Mouse (Mus musculus): Measurements from ENCODE around the gene Ccdc141.
A peak's percentile ranks its signal among the peaks of the same experiment; 100 is the strongest.

The Ccdc141 gene

DNA sequence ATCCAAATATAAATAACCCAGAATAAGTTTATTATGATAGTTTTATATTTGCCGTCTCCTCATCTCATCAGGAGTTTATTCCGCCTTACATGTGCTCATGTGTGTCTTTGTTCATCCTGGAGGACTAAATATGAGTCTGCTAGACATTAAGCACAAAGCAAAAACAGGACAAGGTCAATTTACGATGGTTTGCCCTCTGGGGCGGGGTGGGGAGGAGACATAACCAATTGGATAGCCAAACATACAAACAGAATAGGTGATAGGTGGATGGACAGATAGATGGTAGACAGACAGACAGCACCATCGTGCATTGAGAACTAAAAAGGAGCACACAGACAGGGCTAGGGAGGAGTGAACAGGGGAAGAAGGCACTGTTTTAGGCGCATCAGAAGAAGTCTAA lies 3.4 kb upstream of the Ccdc141 start:
- no peak for DNase-seq (ENCODE audit: low spot score)

DNA sequence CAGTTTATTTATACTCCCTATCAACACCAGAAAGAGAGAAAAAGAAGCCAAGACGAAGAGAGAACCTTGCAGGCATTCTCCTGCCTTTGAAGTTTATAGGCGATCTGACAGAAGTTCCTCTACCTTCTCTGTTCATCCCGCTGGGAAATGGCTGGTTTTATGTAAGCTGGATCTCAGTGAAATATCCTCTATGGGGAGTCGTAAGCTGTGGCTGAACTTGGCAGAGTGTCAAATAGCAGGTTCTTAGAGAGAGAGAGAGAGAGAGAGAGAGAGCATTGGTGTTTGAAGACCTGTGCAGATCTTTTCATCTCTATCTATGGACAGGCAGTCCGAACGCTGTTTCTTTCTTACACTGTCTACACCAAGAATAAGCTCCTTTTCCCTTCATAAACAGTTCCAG lies 2.9 kb upstream of the Ccdc141 start:
- DNase-seq (ENCODE audit: low spot score), result no peak

DNA sequence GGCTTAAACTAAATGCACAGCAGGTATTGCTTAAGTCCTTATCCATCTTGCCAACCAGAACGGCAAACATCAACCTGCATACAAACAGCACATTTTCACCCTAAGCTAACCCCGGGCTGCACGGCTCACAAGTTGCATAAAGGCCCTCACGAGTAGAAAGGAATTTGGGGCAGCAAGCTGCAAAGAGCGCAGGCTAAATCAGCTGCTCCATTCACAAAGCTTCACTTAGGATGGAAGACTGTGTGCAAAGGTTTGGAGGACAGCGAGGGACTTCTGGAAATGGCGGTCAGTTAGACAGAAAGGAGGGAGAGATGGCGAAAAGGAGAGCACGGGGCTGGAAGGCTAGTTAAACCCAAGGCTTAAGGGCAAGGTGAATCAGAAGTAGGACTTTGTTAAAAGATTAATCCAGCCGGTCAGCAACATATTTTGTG lies 1.8 kb upstream of the Ccdc141 start:
- DNase-seq (ENCODE audit: low spot score), result no peak

DNA sequence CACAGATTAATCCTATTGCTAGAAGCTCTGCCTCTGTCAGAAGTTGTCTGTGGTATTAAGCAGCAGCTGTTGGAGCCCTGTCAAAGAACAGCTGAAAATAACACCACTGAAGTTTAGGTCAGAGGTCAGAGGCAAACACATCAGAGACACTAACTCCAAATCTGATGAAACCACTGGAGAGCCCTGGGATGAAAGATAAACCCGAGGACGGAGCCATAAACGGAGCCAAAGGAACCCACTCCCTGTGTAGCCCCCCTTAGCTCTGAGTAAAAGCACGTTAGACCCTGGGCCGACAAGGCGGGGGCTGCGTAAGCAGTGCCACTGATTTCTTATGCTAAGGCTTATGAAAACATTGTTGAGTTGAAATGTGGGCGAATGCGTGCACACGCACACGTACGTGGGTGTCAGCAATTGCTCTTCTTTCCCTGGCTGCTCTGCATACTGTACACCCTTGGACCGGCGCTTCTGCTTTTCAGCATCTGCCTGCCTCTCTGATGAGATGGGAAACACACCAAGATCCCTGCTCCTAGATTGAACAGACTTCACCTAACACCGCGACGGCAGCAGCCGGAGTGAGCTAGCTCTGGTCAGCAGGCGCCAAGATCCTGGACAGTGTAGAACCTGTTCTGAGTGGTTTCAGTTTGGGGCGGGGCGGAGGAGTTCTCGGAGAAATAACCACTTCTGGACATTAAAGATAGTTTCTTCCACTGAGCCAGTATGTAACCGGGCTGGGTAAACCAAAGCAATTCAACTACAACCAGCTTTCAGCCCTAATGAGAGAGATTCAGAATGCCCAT lies 1.2 kb upstream of the Ccdc141 start:
- DNase-seq (ENCODE audit: low spot score), result peak; percentile 50

DNA sequence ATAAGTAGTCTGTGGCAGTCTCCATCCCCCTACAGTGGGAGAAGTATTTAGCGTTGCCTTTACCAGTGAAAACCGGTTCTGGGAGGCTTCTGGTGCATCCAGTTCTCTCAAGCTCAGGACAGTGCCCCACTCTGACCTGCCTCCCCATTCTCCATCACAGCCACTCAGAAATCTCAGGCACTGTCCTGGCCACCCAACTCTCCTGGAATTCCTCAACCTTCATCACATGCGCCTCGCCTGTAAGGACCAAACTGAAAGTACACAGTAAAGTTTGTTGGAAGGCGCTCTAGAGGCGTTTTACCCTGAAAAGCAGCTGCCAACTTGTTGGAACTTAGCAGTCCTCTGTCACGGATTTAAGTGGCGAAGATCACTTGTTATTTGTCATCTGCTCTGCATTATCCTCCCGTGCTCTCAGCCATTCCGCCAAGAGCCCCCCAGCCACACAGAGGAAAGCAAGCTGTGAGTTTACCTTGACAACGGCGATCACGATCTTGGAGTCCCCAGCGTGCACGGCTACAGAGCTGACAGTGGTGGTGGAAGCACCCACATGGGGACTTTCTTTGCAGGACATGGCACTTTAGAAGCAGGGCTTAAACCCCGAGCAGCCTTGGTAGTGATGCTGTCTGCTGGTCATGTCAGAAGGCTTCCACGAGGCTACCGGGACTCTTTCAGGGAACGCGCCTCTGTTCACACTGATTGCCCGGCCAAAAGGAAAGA lies 362 bp downstream of the Ccdc141 start:
- peak; percentile 9 for DNase-seq (ENCODE audit: low spot score)

DNA sequence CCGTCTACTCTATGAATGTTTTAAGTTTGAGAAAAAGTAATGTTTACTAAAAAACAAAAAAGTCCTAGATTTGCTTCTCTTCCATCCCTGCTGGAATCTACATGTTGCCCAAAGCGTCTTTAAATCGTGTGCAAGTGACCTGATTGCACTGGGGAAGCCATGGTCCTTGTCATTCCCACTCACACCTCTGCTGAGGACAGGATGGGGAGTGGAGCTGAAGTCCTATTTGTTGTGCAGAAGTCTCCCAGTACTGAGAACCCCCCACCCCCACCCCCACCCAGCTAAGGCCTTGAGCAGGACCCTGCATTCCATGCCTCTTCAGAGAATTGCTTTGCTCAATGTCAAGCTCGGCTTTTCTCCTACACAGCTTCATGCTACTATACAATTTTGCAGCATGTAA lies 1.2 kb downstream of the Ccdc141 start:
- no peak for DNase-seq (ENCODE audit: low spot score)

DNA sequence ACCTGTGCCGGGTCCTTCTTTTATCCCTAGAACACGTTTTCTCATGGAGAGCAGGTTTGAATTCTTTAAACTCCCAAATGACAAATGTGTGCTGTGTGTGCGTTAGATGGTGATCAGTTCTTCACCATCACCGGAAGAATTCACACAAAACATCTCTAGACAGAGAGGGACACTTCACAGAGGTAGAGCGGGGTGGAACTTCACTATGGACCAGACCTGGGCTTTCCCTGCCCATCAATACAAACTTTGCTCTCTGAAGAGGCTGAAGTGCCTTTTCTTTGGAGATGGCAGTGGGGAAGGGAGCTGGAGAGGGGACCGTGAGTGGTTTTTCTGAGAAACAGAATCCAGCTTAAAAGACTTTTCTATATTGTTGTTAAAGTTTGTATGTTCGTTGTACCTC lies 1.7 kb downstream of the Ccdc141 start:
- DNase-seq (ENCODE audit: low spot score), result no peak

DNA sequence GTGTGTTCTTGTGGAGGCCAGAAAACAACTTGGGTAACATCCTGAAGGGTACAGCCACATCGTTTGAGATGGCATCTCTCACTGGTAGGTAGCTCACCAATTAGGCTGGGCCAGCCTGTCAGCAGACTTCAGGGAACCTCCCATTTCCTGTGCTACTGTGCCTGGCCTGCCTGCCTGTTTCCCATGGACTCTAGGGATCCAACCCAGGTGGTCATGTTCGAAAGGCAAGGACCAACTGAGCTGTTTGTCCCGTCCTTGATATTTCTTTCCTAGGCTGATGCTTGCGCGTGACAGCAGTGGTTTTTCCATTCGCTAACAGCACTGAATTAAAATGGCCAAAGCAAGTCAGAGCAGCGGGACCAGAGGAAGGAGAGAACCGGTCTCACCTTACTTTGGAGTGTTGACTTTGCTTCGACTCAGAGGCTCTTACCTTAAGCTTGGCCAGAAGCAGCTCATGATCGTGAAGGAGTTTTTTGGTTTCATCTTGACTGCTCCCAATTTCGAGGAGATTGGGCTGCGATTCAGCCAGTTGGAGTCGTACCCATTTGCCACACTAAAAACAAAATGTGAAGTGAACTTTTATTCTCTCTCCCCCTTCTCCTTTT lies 2.3 kb downstream of the Ccdc141 start:
- DNase-seq (ENCODE audit: low spot score), result no peak

DNA sequence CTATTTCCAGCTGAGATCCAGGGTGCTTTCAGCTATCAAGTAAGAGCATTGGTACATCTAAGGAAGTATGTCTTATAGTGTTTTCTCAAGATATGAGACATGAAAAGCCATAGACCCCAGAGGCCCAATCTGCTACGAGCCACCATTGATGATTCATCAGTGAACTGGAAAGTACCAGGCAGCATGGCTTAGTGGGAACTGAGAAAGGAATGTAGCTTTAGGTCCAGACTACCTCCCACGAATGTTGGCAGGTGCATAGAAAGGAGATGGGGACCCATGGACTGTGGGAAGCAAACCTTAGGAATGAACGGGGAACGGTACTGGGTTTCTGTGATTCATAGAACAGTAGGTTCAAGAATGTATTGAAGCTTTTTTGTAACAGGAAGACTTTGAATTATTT lies 4.1 kb downstream of the Ccdc141 start:
- DNase-seq (ENCODE audit: low spot score), result no peak

DNA sequence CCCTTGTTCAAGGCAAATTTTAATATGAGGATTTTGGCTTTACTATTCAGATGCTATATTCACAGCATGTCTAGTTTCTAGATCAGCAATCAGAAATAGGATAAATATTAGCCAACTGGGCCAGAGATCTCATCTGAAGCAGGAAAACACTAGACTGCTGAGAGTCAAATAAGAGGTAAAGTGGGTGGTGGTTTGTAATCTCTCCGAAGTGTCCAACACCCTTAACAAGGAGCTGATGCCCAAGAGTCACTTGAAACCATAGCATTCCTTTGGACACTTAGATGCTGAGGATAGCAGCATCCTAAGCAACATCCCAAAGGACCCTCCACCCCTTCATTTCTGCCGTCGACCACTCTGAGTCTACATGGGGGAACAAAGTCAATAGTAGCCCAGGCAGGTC lies 5.8 kb downstream of the Ccdc141 start:
- no peak for DNase-seq (ENCODE audit: low spot score)

DNA sequence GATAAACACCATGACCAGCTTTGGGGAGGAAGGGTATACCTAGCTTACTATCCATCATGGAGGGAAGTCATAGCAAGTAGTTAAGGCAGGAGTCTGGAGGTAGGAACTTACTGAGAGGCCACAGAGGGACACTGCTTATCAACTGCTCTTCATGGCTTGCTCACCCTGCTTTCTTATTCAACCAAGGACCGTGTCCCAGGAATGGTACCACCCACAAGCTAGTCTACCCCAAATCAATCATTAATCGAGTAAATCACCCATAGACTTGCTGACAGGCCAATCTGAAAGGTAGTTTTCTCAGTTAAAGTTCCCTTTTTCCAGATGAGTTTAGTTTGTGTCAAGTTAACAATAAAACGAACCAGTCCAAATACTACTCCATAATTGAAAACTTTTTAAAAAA lies 7.1 kb downstream of the Ccdc141 start:
- DNase-seq (ENCODE audit: low spot score), result no peak

DNA sequence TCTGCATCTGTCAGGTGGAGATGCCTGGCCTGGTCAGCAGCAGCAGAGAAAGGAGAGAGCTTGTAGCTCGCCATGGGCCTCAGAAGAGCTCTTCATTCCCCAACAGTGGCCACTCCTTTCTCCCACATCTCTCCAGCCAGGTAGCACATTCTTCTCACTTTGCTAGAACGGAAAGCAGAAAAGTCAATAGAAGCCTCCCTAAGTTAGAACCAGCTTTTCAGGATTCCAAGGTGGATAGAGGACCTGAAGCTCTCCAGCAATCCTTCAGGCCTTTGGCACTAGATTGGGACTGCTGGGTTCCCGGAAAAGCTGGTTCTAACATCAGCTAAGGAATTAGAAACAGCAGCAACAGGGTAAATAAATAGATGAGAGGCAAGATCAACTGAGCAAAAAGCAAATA lies 8.3 kb downstream of the Ccdc141 start:
- no peak for DNase-seq (ENCODE audit: low spot score)

DNA sequence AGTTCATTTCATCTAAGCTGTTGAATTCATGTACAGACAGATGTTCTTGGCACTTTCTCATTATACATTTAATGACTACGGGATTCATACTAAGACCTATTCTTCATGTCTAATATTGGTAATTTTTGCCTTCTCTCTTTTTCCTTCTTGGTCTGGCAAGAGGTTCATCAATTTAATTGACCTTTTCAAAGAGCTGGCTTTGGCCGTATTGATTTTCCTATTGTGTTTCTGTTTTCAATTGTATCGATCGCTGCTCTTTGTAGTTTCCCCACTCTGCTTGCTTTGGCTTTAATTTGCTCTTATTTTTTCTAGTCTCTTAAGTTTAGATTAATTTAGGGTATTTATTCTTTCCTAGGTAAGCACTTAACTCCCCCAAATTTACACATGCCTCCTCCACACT lies 12.9 kb downstream of the Ccdc141 start:
- no peak for DNase-seq (ENCODE audit: low spot score)

DNA sequence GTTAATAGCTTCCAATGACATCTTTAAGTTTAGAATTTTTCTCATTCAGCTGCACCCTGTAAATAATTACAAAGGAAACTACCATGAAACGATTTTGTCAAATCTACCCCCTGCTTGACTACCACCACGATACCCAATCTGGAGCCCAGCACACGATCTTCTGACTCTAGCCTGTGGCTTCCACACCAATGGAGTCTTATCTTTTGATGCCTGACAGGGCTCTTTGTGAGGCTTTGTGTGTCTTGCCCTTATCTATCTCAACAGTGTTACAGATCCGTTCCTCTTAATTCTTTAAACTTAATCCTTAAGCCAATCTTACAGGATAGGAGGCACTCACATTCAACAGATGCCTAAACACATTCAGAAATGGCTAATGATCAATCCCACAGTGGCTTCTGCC lies 16.4 kb downstream of the Ccdc141 start:
- DNase-seq (ENCODE audit: low spot score), result no peak

DNA sequence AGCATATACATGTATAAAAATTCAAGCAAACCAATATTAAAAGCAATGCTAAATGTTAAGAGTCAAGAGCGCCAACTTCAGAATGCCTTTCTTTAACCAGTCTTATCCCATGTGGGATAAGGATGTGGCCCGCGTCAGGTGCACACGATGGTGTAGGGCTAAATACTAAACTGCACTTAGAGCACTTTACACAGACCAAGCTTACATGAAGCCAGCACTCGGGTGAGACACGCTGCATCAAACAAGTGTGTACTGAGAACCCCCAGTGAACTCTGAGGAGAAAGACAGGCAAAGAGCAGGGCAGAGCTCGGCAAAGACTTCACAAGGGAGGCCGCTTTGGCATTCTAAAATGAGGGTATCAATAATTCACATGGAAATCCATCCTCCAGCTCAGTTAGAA lies 19.2 kb downstream of the Ccdc141 start:
- no peak for DNase-seq (ENCODE audit: low spot score)

DNA sequence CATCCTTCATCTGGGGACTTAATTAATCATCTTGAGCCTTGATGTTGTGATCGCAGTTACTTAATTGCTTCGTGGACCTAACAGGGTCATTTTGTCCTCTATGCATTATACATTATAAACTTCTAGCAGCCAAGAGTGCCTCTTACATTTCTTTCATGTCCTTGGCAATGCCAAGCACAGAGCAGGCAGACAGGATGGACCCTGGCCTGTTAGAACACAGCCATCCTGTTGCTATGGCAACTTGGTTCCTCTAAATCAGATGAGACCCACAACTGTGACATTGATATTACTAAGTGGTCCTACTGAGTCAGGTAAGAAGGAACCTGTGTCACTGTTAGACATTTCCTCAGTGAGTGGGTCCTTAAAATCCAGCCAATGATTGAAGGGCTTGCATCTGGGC lies 20.9 kb downstream of the Ccdc141 start:
- DNase-seq (ENCODE audit: low spot score), result no peak

DNA sequence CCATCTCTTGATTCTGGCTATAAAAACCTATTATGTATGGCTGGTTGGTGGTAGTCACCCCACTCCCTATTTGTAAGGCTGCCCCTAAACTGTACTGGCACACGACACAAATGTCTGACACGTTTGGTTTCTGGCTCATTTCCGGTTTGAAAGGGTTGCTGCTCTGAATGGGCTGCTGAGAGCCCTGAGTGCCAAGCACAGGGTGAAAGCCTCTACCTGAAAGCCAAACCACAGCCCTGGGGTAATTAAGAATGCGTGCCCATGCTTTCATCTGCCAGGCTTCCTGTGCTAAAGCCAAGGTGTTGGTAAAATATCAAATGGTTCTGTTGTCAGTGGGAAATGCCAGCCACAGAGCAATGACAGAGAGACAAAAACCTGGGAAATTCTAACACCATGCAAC lies 22.2 kb downstream of the Ccdc141 start:
- DNase-seq (ENCODE audit: low spot score), result no peak

DNA sequence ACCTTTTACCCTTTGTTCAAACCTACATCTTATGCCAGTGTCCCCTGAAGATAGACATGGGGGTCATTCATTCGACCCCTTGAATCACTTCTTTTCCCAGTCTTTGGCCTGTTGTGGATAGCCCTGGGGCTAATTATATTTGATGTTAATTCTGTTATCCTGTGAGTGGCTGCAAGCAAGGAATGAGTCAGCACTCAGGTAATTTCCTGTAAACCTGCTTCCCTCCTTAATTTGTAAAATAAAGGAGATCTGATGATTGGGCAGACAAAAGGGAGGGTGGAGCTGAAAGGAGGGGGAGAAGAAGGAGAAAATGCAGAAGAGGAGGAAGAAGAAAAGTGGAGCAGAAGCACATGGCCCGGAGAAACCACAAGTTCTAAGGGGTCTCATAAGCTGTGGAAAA lies 23.5 kb downstream of the Ccdc141 start:
- DNase-seq (ENCODE audit: low spot score), result no peak

DNA sequence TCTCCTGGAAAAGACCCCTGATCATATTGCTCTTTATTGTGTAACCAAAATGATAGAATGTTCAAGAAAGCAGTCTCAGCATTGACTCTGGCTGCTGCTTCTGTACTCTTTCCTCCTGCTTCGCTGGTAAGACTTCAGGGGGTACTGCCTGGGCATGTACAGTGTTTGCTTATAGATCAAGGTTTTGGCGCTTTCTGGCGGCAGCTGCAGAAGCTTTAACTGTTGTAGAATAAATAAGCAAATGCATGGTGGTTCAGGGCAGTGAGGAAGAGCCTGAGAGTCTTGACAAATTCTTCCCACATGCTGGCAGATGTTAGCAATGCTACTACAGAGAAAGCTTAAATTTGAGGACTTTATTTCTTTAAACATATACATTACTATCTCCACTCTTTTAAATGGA lies 24.1 kb downstream of the Ccdc141 start:
- DNase-seq (ENCODE audit: low spot score), result peak; percentile 7

DNA sequence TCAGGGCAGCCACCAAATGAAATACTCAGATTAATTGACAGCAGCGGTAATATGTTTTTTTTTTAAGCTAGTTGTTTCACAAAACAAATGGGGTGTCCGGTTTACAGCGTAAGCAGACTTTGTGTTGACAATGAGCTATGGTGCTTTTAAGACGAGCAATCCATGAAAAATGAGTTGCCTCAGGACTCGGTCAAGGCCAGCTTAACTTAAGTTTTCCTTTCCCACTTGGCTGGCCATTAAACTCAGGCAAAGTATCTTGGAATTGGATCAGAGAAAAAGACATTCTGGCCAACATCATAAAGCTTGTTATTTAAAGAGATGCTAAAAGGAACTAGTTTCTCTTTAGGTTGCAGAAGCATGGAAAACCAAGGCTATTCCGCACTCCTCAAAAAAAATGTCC lies 26.9 kb downstream of the Ccdc141 start:
- no peak for DNase-seq (ENCODE audit: low spot score)

DNA sequence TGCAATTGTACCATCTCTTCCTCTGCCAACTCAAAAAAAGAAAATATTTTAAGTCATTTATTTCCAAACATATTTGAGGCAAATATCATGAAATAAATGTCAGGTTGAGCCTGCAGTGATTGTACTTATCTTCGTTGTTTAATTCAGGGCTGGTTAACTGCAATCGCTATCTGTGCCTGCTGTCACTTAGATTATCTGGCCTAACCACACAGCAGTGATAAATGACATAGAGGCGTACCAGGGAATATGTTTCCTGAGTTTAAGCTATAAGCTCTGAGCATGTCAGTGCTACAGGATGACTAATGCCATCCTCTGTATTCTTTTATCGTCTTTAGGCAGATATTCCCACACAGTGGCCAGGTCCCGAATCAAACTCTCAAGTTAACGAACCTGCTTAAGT lies 31.6 kb downstream of the Ccdc141 start:
- no peak for DNase-seq (ENCODE audit: low spot score)

DNA sequence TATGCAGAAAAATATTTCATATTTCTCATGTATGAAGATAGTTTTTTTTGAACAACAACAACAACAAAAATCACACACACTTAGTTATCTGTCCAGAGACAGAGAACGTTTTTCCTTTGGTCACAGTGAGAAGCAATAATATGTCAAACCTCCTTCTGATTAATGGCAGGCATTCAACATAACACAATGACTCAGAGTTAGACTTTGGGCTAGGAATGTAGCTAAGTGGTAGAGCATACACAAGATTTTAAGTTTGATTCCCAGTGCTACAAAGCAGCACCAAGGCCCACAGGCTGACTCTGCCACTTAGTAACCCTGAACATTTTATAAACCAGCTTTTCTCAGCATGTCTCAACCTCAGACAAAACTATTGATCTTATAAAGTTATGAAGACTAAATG lies 35.5 kb downstream of the Ccdc141 start:
- DNase-seq (ENCODE audit: low spot score), result no peak

DNA sequence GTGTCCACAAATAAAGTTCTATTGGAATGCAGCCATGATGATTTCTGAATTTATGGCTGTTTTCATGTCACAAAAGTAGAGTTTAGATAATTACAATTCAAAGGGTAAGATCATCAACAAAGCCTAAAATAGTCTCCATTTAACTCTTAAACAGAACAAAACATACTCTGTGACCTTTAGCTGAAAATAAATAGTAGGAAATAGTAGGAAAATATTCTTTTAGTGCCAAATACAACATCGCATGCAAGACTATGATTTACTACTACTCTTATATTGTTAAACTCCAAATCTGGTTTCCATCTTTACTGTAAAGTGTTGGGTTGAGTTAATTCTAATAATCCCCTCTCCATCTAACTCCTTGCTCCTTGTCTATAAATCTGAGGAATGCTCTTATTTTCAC lies 37.0 kb downstream of the Ccdc141 start:
- no peak for DNase-seq (ENCODE audit: low spot score)
